Mouse (Mus musculus) bone marrow macrophage, adult 2 months (primary cell): ENCODE results near the gene Calcb. TPM values are rescaled to one million over a fixed set of nuclear protein-coding genes. Genes with fewer than 3 reads are reported as not detected.
A peak's percentile ranks its signal among the peaks of the same experiment; 100 is the strongest.
"Not testable (repeated sequence)": the region's sequence is repeated elsewhere in the genome, so short reads cannot be mapped to it uniquely, and the experiment has no call there.

Source experiments
- H3K27ac ChIP-seq: 2 replicates; pipeline ENCODE4 v1.5.1; 2012; ENCODE audit warnings: low read depth, low read length; ENCODE audit not compliant: insufficient read depth
- H3K4me1 ChIP-seq: 2 replicates; pipeline ENCODE4 v1.6.1; 2012; ENCODE audit warnings: low read length; ENCODE audit not compliant: control insufficient read depth, insufficient read depth
- H3K4me3 ChIP-seq: 2 replicates; pipeline ENCODE4 v1.5.1; 2012; ENCODE audit warnings: mild to moderate bottlenecking, low read length, moderate library complexity; ENCODE audit not compliant: insufficient read depth
- CTCF ChIP-seq: IDR thresholded peaks from 2 replicates; pipeline ENCODE4 v1.5.1; 2012; ENCODE audit warnings: low read depth, mild to moderate bottlenecking, low read length, moderate library complexity
- POLR2A ChIP-seq: IDR thresholded peaks from 2 replicates; pipeline ENCODE4 v1.6.1; 2012; ENCODE audit warnings: mild to moderate bottlenecking, low read depth, low read length, borderline replicate concordance
- polyA plus RNA-seq: library from polyadenylated mRNA; stranded (reverse); fragments of >200 nt; gene quantifications from 2 replicates; pipeline ENCODE4 v1.2.4, GENCODE M21; 2012; ENCODE audit not compliant: missing spikeins, insufficient read depth, insufficient read length

The Calcb gene
- not detected in 2 replicates for polyA plus RNA-seq

- no peaks in the 10 kb centered on the region for H3K4me1 ChIP-seq
These were observed at the start of gene Calcb for GRCm38 (mm10) chr7:114718300-114718699. TSS of gene Calcb (plus strand) at chr7:114718643.

GRCm38 (mm10) chr7:114671405-114671804 is 47.0 kb upstream of the Calcb start:
- Histone ChIP-seq H3K27ac (no peak overlapping the region), H3K4me3 (no peak overlapping the region), H3K4me1 (no peaks in the 10 kb centered on the region)
- no peak for TF ChIP-seq POLR2A
- TF ChIP-seq CTCF, result no peak

More at GRCm38 (mm10) chr7:114718300-114718699, at the start of gene Calcb:
- no peak within 1 kb of the TSS for H3K27ac ChIP-seq
- peak within 1 kb of the TSS; percentile 48 for H3K4me3 ChIP-seq
- TF ChIP-seq CTCF, result no peak
- TF ChIP-seq POLR2A, result no peak

GRCm38 (mm10) chr7:114672697-114673096 is 45.7 kb upstream of the Calcb start:
- Histone ChIP-seq H3K4me1 (no peaks in the 10 kb centered on the region), H3K4me3 (no peak overlapping the region), H3K27ac (no peak overlapping the region)
- TF ChIP-seq CTCF, result no peak
- TF ChIP-seq POLR2A, result no peak

GRCm38 (mm10) chr7:114692339-114692738 is 26.1 kb upstream of the Calcb start:
- TF ChIP-seq POLR2A, result no peak
- no peak for TF ChIP-seq CTCF
- Histone ChIP-seq H3K4me3 (no peak overlapping the region), H3K27ac (no peak overlapping the region), H3K4me1 (no peaks in the 10 kb centered on the region)

- no peak overlapping the region for H3K27ac ChIP-seq
These were observed 17.6 kb upstream of the Calcb start for GRCm38 (mm10) chr7:114700871-114701270.

GRCm38 (mm10) chr7:114706716-114707115 is 11.7 kb upstream of the Calcb start:
- Histone ChIP-seq H3K4me1 (peaks cover 9% of the 10 kb centered on the region), H3K4me3 (no peak overlapping the region), H3K27ac (no peak overlapping the region)
- no peak for TF ChIP-seq CTCF
- no peak for TF ChIP-seq POLR2A

More at GRCm38 (mm10) chr7:114700871-114701270, 17.6 kb upstream of the Calcb start:
- no peak for TF ChIP-seq POLR2A
- TF ChIP-seq CTCF, result no peak
- Histone ChIP-seq H3K4me1 (no peaks in the 10 kb centered on the region), H3K4me3 (no peak overlapping the region)

- TF ChIP-seq CTCF (no peak), POLR2A (no peak)
- Histone ChIP-seq H3K4me1 (peaks cover 12% of the 10 kb centered on the region), H3K4me3 (no peak overlapping the region), H3K27ac (no peak overlapping the region)
These were observed 11.0 kb upstream of the Calcb start for GRCm38 (mm10) chr7:114707398-114707797.

GRCm38 (mm10) chr7:114710419-114710818 is 8.0 kb upstream of the Calcb start:
- TF ChIP-seq POLR2A (no peak), CTCF (no peak)
- peaks cover 17% of the 10 kb centered on the region for H3K4me1 ChIP-seq
- H3K4me3 ChIP-seq, result no peak overlapping the region
- H3K27ac ChIP-seq, result peak overlapping the region; percentile 78

- no peak overlapping the region for H3K4me3 ChIP-seq
- peaks cover 17% of the 10 kb centered on the region for H3K4me1 ChIP-seq
- peak overlapping the region; percentile 28; the same call in 1 of the 2 replicates for H3K27ac ChIP-seq
- TF ChIP-seq POLR2A, result no peak
- no peak for TF ChIP-seq CTCF
These were observed 5.9 kb upstream of the Calcb start for GRCm38 (mm10) chr7:114712523-114712922.

GRCm38 (mm10) chr7:114719381-114720131 is 1.1 kb downstream of the Calcb start:
- Histone ChIP-seq H3K4me3 (peak overlapping the region; percentile 48), H3K4me1 (no peaks in the 10 kb centered on the region), H3K27ac (no peak overlapping the region)
- TF ChIP-seq POLR2A (no peak), CTCF (peak; percentile 56; the same call in 1 of the 2 replicates)

GRCm38 (mm10) chr7:114729696-114730095 is 11.3 kb downstream of the Calcb start:
- not testable (repeated sequence) for H3K27ac ChIP-seq, H3K4me1 ChIP-seq, H3K4me3 ChIP-seq
